Mouse (Mus musculus) ovary, postnatal 10 days (tissue): ENCODE measurements around the gene Rhd.

ENCODE experiments used
- DNase-seq: peaks from one replicate; pipeline ENCODE4 v3.0.0; 2022; ENCODE audit warnings: low spot score

Gene Rhd

DNA sequence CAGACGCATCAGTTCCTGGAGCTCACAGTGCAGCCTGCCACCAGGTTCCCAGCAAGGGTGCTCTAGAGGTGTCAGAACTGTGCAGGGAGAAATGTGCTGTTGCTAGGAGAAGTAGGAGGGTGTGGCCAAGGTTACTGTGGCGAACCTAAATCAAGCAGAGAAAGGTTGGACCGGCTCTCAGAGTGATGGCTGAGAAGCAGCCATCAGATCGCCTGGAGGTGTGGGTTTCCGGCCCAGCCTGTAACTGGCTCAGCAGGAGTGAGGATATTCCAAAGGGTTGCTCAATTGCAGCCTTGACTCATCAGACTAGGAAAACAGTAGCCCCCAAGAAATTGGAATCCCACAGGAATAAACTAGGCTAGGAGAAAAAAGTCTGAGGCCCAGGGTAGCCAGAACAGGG is 7.8 kb upstream of the Rhd start:
- DNase-seq: no peak

DNA sequence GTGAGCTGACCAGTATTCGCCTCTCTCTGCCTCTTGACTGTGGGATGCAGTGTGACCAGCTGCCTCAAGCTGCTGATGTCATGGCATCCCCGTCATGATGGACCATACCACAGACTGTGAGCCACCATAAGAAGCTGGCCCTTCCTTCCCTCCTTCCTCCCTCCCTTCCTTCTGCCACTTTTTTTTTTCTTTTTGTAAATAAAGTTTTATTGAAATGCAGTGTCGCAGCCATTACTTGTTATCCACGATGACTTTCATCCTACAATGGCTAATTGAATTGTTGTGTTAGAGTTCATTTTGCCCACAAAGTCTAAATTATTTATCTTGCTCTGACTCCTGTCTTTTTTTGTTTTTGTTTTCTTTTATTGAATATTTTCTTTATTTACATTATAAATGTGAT is 5.8 kb upstream of the Rhd start:
- no peak for DNase-seq

DNA sequence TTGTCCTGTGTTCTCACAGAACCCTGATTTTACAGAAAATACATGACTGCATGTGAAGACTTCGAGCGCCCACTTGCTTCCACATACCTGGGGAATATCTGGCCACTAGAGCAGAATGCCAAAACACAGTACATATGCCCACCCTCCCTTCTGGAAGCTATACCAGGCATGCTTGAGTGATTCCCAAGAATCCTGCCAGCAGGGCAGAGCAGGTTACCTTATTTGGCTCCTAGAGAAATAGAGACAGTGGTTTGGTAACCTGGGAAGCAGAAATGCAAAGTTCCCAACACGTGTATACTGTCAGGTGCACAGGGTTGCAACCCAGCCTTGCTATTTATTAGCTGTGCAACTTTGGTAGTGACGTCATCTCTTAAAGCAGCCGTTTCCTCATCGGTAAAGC is 2.5 kb upstream of the Rhd start:
- DNase-seq: no peak

DNA sequence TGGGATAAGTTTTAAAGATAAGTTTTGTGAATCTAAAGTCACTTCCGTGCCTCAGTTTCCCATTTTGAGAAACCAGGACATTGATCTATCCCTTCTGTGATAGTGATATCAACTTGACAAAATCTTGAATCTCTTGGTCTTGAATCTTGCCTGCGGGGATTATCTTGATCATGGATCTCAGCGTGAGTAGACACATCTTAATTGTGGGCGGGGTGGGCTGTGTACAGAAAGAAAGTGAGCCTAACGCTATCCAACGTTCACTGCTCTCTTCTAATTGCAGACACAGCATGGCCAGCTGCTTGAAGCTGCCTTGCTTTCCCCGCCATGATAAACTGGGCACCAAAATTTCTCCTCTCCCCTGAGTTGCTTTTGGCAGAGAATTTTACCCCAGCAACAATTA is 1.3 kb upstream of the Rhd start:
- DNase-seq: no peak

DNA sequence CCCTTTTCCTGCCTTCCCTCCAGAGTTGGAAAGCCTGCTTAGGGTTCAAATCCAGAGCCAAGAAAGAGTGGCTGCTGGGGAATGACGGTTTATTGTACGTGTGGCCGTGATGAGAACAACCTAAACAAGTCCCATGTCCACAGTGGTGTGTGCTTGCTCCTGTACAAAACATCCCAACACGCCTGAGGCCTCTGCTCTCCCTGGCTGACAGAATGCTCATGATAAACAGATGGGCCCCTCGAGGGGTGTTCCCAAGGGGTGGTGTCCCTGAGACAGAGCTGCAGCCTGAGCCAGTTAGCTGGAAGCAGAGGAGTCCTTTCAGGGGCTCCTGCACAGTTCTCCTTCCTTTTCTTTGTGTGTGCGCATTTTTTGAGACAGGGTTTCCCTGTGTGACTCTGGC is 1.0 kb downstream of the Rhd start:
- DNase-seq: no peak

DNA sequence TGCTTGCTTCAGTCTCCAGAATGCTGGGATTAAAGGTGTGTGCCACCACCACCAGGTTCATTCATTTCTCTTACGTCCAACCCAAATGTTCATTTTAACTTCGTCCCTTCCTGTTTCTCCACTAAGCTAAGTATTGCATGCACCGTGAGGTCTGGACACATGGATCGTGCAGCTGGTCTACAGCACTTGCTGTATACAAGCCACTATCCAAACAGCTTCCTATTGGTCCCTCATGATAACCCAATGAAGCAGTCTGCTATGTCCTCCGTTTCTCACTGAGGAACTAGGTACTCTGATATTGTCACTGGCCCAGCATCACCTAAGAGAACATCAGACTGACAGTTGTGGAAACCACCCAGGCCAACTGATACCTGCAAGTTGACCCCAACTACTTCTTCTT is 1.5 kb downstream of the Rhd start:
- no peak for DNase-seq

DNA sequence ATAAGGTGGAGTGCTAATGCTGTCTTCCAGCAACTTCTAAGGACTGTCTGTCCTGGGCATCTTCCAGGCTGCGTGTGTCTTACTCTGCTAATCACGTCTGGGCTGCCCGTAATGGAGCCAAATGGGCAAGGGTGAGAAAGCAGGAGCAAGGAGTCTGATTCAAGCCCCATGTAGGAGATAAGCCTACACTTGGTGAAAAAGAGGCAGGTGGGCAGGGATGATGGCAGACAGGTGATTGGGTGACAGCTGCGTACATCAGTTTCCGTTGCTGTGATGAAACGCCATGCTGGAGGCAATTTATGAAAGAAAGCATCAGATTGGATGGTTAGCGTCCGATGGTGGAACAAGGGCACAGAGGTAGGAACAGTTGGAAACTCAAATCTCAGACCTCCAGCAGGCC is 2.9 kb downstream of the Rhd start:
- DNase-seq: no peak

DNA sequence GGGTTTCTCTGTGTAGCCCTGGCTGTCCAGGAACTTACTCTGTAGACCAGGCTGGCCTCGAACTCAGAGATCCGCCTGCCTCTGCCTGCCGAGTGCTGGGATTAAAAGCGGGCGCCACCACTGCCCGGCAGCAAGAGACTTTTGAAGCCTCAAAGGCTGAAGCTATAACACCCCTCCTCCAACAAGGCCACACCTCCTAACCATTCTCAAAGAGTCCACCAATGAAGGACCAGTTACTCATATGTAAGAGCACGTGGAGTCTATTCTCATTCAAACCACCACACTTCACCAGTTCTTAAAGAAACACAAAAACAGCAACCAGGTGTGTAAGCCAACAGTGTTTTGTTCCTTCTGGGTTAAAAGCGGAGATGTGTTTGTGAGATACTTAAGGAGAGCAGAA is 3.3 kb downstream of the Rhd start:
- no peak for DNase-seq

DNA sequence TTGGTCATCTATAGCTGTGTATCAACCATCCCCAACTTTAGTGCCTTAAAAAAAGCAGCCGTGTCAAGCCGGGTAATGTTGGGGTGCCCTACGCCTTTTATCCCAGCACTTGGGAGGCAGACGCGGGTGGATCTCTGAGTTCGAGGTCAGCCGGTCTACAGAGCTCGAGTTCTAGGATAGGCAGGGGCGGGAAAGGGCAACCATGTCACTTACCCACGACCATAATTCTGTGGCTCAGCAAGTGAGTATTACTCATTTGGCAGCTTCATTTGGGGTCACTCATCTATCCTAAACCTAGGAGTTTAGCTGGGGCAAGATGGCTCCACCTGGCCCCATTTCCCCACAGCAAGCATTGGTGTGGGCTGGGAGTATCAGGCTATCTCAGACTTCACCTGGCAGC is 3.7 kb downstream of the Rhd start:
- DNase-seq: no peak

DNA sequence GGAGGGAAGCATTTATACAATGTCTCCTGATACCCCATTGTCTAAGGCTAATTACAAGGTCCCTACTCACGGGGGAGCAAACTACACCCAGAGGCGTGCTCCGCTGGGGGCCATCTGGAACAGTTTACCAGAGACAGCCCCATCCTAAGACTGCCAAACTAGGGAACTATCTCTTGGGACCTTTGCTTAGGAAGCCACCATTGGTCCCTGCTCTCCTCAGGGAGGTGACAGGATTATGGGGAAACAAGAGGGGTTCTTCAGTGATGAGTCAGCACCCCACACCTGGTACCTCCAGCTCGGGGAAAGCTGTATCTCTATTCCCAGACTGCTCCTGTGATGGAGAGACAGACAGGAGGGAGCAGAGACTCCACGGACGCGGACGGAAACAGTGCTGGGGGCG is 4.2 kb downstream of the Rhd start:
- no peak for DNase-seq

DNA sequence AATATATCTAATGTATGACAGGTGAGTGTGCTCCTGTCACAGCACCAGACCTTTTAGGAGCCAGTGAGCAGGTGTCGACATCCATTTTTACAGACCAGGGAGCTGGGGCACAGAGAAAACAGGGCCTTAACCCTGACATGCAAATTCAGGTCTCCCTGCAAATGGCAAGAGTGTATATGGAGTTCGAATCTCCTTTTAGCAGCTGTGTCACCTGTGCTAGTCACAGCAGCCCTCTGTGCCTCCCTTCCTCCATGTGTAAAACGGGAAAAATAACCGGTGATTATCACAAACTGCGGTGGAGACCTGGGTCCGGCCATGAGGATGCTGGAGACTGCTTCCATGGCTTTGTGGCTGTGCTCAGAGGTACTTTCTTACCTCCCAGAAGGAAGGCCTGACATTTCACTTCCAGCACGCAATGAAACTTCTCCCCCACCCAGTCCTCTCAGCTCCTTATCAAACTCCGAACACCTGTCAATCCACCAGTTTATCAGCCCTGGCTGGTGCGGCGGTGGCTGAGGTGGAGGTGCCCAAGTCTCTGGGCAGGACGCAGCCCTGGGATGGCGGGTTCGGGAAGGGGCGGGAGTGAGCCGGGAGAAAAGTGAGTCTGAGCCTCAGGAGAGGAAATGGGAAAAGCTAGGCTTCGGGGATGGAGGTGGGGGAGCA is 4.9 kb downstream of the Rhd start:
- no peak for DNase-seq

DNA sequence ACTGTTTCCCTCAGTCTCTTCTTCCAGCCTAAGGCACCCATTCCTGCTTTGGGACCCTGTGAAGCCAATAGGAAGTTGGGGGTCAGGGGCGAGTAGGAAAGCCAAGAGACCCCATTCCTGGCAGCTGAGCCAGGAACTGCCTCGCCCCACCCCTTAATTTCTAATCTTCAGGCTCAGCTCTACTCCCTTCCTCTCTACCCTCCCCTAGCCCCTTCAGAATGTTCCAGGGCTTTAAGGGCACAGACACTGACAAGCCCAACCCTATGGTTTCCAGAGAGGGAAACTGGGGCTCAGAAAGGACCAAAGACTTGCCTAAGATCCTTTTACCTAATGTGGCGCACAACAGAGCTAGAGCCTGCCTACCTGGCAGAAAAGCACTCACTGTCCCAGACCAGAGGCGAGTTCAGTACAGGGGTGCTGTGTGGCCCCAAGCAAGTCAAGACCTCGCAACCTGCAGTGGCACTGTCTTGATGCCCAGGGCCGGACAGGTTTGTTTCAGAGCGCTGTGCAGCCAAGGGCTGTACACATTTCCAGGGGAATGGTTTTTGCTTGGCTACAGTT is 5.6 kb downstream of the Rhd start:
- DNase-seq: no peak

DNA sequence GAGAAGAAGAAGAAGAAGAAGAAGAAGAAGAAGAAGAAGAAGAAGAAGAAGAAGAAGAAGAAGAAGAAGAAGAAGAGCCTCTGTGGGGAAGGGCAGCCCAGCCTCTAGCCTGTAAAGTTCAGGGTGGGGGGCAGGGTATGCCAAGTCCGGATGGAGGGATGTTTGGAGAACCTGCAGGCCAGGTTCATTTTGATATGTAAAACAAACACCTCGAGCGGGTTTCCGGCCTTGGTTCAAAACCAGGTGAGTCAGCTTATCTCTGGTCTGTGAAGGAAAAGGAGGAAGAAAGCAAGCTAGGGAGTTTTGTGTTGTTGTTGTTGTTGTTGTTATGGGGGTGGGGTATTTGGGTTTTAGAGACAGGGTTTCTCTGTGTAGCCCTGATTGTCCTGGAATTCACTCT is 7.1 kb downstream of the Rhd start:
- DNase-seq: no peak

DNA sequence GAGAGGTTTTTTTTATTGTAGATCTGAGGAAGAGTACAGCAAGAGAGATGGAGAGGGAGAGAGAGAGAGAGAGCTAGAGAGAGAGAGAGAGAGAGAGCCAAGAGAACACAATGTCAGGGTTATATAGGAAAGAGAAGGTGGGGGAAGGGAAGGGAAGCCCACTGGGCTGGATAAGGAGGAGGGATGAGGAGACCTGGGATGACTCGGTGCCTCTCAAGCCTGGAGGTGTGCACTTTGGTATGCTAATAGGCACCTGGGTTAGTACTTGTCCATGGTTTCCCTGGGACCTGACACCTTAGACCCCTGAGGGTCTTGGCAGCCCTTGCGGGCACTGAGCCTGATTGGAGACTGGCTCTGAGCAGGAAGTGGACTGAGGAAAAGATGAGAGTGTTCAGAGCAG is 7.6 kb downstream of the Rhd start:
- no peak for DNase-seq

DNA sequence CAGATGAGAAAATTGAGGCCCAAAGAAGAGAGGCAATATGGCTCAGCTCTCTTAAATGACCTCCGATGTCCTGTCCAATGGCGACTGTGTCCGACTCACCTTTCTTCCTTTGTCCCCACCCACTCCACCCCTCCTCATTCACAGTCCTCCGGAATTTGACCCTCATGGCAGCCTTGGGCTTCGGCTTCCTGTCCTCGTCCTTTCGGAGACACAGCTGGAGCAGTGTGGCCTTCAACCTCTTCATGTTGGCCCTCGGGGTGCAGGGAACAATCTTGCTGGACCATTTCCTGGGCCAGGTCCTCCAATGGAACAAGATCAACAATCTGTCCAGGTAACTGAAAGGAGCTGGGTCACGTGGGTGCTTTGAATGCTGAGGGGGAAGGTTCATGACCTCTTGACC is 11.8 kb downstream of the Rhd start:
- DNase-seq: no peak

DNA sequence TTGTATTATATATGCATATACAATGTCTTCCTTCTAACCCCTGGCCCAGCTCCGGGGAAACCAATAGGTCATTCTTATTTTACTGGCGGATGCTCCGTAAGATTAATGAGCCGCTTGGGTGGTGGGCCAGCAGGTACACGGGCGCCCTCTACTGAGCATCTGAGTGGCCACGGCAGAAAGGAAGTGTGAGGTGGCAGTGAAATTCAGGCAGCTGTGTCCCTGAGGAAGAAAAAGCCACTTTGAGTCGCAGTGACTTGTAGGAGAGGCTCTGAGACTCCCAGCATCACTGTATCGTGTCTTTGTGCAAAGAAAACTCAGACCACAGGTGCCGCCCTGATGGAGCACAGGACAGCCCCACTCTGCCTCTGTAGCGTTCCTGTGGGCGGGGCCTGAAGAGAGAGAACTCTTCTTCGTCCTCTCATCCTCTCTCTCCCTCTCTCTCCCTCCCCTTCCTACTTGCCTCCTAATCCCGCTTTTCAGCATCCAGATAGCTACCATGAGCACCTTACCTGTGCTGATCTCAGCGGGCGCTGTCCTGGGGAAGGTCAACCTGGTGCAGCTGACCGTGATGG is 15.2 kb downstream of the Rhd start:
- DNase-seq: peak; percentile 44

DNA sequence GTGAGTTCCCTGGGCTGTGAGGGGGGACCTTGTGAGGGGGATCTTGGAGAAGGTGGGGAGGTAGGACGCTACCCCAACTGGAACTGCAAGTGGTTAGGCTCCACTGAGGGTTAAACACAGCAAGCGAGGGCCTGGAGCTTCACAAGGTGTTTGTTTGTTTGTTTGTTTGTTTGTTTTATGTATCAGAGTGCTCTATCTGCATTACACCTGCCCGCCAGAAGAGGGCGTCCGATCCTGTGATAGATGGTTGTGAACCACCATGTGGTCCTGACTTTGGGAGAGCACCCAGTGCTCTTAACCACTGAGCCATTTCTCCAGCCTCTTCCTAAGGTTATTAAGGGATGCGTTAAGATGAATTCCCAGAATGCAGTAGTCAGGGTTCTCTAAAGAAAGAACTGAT is 15.7 kb downstream of the Rhd start:
- no peak for DNase-seq

DNA sequence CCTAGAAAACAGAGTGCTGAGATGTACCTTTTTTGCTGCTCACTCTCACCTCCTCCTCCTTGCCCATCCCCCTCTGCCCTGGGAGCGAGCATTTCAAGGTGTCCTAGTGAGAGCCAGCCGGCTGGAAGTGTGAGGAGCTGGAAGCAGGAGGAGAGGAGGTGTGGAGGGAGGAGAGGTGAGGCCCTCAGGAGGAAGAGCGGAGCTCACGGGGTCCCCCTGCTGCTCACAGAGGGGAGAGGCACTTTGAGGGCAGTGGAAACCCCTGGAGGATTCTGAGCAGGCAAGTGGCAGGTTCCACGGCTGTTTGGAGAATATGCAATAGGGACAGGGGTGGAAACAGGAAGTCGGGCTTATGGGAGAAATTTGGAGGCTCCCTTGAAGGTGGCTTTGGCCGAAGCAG is 18.9 kb downstream of the Rhd start:
- DNase-seq: no peak

DNA sequence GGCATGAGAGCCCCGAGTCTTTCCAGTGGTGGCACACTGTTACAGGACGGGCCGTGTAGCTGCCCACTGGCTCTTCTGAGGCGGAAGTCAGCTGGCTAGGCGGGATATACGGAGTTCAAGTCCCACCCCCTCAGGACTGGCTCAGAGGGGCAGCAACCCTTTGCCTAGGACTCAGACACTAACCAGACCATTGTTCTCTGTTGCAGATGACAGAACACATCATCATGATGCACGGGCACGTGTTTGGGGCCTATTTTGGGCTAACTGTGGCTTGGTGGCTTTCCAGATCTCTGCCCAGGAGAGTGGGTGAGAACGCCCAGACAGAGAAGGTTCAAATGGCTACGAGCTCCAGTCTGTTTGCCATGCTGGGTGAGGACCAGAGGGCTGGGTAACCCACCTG is 19.5 kb downstream of the Rhd start:
- DNase-seq: no peak

DNA sequence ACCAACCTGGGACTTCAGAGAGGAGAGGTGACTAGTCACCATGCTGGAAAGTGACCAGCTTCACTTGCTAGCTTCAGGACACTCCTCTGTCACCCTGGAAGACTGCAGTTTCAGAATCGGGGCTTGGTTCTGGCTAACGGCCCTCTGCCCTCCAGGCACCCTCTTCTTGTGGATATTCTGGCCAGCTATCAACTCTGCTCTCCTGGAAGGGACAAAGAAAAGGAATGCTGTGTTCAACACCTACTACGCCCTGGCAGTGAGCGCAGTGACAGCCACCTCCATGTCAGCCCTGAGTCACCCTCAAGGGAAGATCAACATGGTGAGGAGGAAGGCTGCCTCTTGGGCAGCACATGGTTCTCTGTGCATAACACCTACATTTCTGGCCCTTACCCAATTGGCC is 20.0 kb downstream of the Rhd start:
- no peak for DNase-seq

DNA sequence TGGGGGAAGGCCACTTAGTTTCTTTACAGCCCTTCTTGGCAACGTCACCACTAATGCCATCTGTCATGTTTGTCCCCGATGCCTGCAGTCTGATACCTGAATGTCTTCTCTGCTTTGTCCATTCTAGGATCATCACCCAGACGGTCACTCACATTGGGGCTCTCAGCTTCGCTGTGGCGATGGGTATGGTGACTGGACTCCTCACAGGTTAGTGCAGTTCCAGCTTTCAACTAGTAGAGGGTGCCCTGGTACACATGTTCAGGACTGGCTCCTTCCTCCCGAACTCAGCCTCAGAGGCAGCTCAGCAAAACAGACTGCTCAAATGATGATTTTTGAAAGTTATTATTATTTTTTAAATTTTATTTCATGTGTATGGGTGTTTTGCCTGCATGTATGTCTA is 27.8 kb downstream of the Rhd start:
- DNase-seq: no peak

DNA sequence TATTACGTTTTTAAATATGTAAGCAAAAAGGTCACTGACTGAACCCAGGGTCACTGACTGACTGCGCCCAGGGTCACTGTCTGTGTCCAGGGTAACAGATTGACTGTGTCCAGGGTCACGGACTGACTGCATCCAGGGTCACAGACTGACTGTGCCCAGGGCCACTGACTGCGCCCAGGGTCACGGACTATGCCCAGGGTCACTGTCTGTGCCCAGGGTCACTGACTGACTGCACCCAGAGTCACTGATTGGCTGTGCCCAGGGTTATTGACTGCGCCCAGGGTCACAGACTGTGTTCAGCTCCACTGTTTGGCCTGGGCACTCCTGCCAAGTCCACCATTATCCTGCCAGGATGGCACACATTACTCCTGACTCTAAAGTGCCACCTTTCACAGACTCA is 32.9 kb downstream of the Rhd start:
- no peak for DNase-seq

DNA sequence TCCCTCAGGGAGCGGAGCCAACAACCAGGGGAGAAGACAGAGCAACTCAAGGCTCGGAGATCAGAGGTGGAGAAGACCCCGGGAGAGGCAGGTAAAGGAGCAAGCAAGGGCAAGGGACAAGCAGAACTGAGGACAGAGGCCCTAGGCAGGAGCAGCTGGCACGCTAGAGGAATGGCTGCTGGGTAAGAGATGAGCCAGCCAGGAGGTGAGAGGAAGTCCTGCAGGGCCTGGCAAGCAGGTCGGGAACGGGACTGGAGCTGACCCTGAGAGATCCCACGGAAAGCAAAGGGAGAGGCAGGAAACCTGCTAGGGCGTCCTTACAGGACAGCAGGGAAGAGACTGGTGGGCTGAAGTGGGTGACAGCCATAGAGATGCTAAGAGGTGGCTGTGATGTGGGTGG is 36.8 kb downstream of the Rhd start:
- no peak for DNase-seq

DNA sequence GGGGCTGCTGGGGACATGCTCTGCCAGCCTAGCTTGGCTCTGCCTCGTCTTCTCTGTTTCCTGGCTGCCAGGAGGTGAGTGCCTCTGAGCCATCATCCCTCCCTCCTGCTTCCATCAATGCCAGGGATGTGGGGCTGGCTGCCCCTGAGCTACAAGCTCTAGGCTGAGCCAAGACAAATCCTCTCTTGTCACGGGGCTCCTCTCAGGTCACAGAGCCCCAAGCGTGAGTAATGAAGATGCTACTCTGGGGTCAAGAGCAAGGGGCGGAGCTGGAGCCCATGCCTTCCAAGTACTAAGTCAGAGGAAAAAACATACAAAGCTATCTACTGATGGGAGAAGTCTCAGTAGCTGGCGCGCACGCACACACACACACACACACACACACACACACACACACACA is 38.7 kb downstream of the Rhd start:
- no peak for DNase-seq
